Mouse (Mus musculus) macrophage (primary cell): ENCODE data around the gene Muc5b. TPM values are rescaled to one million over a fixed set of nuclear protein-coding genes. Genes with fewer than 3 reads are reported as not detected.
"Not testable (repeated sequence)": the region's sequence is repeated elsewhere in the genome, so short reads cannot be mapped to it uniquely, and the experiment has no call there.

Source experiments
- H3K27ac ChIP-seq: fragments of 350-480 bp; formaldehyde crosslinking; 2 replicates; pipeline ENCODE4 v1.9.0; 2021
- H3K36me3 ChIP-seq: fragments of 350-480 bp; formaldehyde crosslinking; 2 replicates; pipeline ENCODE4 v1.9.0; 2021; ENCODE audit errors: inconsistent target
- H3K4me3 ChIP-seq: fragments of 350-480 bp; formaldehyde crosslinking; 2 replicates; pipeline ENCODE4 v1.9.0; 2021; ENCODE audit errors: inconsistent target
- H3K79me2 ChIP-seq: fragments of 350-480 bp; formaldehyde crosslinking; 2 replicates; pipeline ENCODE4 v1.9.0; 2021; ENCODE audit errors: inconsistent target
- WGBS: methylation state at CpG from one replicate; pipeline ENCODE4 v1.1.7; 2026; ENCODE audit warnings: inconsistent platforms; ENCODE audit not compliant: missing documents; 5-methylcytosine and 5-hydroxymethylcytosine counted together
- polyA plus RNA-seq: library from polyadenylated mRNA; stranded (reverse); fragments of 250-400 nt; gene quantifications from 3 replicates; pipeline ENCODE4 v1.2.4, GENCODE M21; 2018; ENCODE audit warnings: inconsistent platforms
- total RNA-seq, 78 experiments: library from RNA; depleted of rRNA; stranded (reverse); fragments of 250-400 nt; gene quantifications; 1 replicate in 9 of 78; 2 replicates in 24 of 78; 3 replicates in 43 of 78; 4 replicates in 2 of 78; pipeline ENCODE4 v1.2.4; 2018; ENCODE audit warnings: inconsistent platforms in 56 of 78

The Muc5b gene
- total RNA-seq (2018; cell fraction: chromatin; rRNA removed) = under 1 TPM in 3 of 26 experiments, not detected in 23; 0.04 to 0.07 (median 0.05) TPM
- not detected for total RNA-seq (2018; cell fraction: cytosol; rRNA removed)
- not detected for total RNA-seq (2018; cell fraction: nucleus; rRNA removed)
- polyA plus RNA-seq = not detected in 3 replicates

GRCm38 (mm10) chr7:141838779-141839178 lies at the start of gene Muc5b:
Gene Muc5b, plus strand, starts transcription at chr7:141839070.
- H3K79me2 ChIP-seq = no peaks in the 10 kb centered on the region
- 57% methylated on average over 5 of the region's 5 CpGs for WGBS

GRCm38 (mm10) chr7:141794251-141794650 lies 44.6 kb upstream of the Muc5b start:
- Histone ChIP-seq H3K4me3 (no peak overlapping the region), H3K79me2 (no peaks in the 10 kb centered on the region), H3K36me3 (no peaks in the 10 kb centered on the region), H3K27ac (no peak overlapping the region)
- WGBS = 100% methylated on average over 1 of the region's 1 CpGs

More at GRCm38 (mm10) chr7:141838779-141839178, at the start of gene Muc5b:
- H3K4me3 ChIP-seq = no peak within 1 kb of the TSS
- no peak within 1 kb of the TSS for H3K27ac ChIP-seq
- H3K36me3 ChIP-seq = no peaks in the 10 kb centered on the region

- Histone ChIP-seq H3K4me3 (no peak overlapping the region), H3K36me3 (no peaks in the 10 kb centered on the region), H3K79me2 (no peaks in the 10 kb centered on the region), H3K27ac (no peak overlapping the region)
- 91% methylated on average over 5 of the region's 7 CpGs for WGBS
Measured at GRCm38 (mm10) chr7:141803206-141803605, 35.7 kb upstream of the Muc5b start.

- Histone ChIP-seq H3K36me3 (no peaks in the 10 kb centered on the region), H3K27ac (no peak overlapping the region), H3K4me3 (no peak overlapping the region), H3K79me2 (no peaks in the 10 kb centered on the region)
- 86% methylated on average over 7 of the region's 7 CpGs for WGBS
Measured at GRCm38 (mm10) chr7:141805384-141805783, 33.5 kb upstream of the Muc5b start.

GRCm38 (mm10) chr7:141807823-141808222 lies 31.0 kb upstream of the Muc5b start:
- no CpG with 5 or more reads among the region's 4 CpGs for WGBS
- not testable (repeated sequence) for H3K27ac ChIP-seq

GRCm38 (mm10) chr7:141809933-141810332 lies 28.9 kb upstream of the Muc5b start:
- not testable (repeated sequence) for H3K79me2 ChIP-seq, H3K27ac ChIP-seq, H3K4me3 ChIP-seq, H3K36me3 ChIP-seq
- WGBS = no CpG with 5 or more reads among the region's 4 CpGs

More at GRCm38 (mm10) chr7:141807823-141808222, 31.0 kb upstream of the Muc5b start:
- H3K4me3 ChIP-seq, H3K36me3 ChIP-seq, H3K79me2 ChIP-seq: not testable (repeated sequence)

GRCm38 (mm10) chr7:141813321-141813720 lies 25.5 kb upstream of the Muc5b start:
- WGBS = 79% methylated on average over 4 of the region's 4 CpGs
- Histone ChIP-seq H3K79me2 (no peaks in the 10 kb centered on the region), H3K36me3 (no peaks in the 10 kb centered on the region), H3K4me3 (no peak overlapping the region), H3K27ac (no peak overlapping the region)

- no peak overlapping the region for H3K4me3 ChIP-seq
- 63% methylated on average over 4 of the region's 4 CpGs for WGBS
Measured at GRCm38 (mm10) chr7:141815361-141815760, 23.5 kb upstream of the Muc5b start.

GRCm38 (mm10) chr7:141817355-141818075 lies 21.4 kb upstream of the Muc5b start:
- H3K27ac ChIP-seq = no peak overlapping the region
- WGBS = 86% methylated on average over 11 of the region's 11 CpGs

More at GRCm38 (mm10) chr7:141815361-141815760, 23.5 kb upstream of the Muc5b start:
- Histone ChIP-seq H3K36me3 (no peaks in the 10 kb centered on the region), H3K79me2 (no peaks in the 10 kb centered on the region), H3K27ac (no peak overlapping the region)

GRCm38 (mm10) chr7:141818267-141818666 lies 20.6 kb upstream of the Muc5b start:
- Histone ChIP-seq H3K79me2 (no peaks in the 10 kb centered on the region), H3K27ac (no peak overlapping the region), H3K36me3 (no peaks in the 10 kb centered on the region), H3K4me3 (no peak overlapping the region)
- 84% methylated on average over 3 of the region's 3 CpGs for WGBS

More at GRCm38 (mm10) chr7:141817355-141818075, 21.4 kb upstream of the Muc5b start:
- Histone ChIP-seq H3K79me2 (no peaks in the 10 kb centered on the region), H3K4me3 (no peak overlapping the region), H3K36me3 (no peaks in the 10 kb centered on the region)

GRCm38 (mm10) chr7:141822582-141823261 lies 16.1 kb upstream of the Muc5b start:
- H3K27ac ChIP-seq = no peak overlapping the region
- no peak overlapping the region for H3K4me3 ChIP-seq
- 56% methylated on average over 4 of the region's 4 CpGs for WGBS
- no peaks in the 10 kb centered on the region for H3K36me3 ChIP-seq
- H3K79me2 ChIP-seq = no peaks in the 10 kb centered on the region

- Histone ChIP-seq H3K4me3 (no peak overlapping the region), H3K79me2 (no peaks in the 10 kb centered on the region), H3K36me3 (no peaks in the 10 kb centered on the region), H3K27ac (no peak overlapping the region)
- 85% methylated on average over 6 of the region's 6 CpGs for WGBS
Measured at GRCm38 (mm10) chr7:141823699-141824098, 15.2 kb upstream of the Muc5b start.

- whole genome bisulfite sequencing = 89% methylated on average over 9 of the region's 9 CpGs
- no peaks in the 10 kb centered on the region for H3K36me3 ChIP-seq
- H3K27ac ChIP-seq = no peak overlapping the region
- H3K4me3 ChIP-seq = no peak overlapping the region
- no peaks in the 10 kb centered on the region for H3K79me2 ChIP-seq
Measured at GRCm38 (mm10) chr7:141824398-141824797, 14.5 kb upstream of the Muc5b start.

GRCm38 (mm10) chr7:141835941-141836340 lies 2.9 kb upstream of the Muc5b start:
- H3K36me3 ChIP-seq = no peaks in the 10 kb centered on the region
- no peaks in the 10 kb centered on the region for H3K79me2 ChIP-seq
- H3K4me3 ChIP-seq = no peak overlapping the region
- H3K27ac ChIP-seq = no peak overlapping the region
- WGBS = 26% methylated on average over 7 of the region's 7 CpGs

GRCm38 (mm10) chr7:141836423-141836822 lies 2.4 kb upstream of the Muc5b start:
- Histone ChIP-seq H3K79me2 (no peaks in the 10 kb centered on the region), H3K4me3 (no peak overlapping the region), H3K27ac (no peak overlapping the region), H3K36me3 (no peaks in the 10 kb centered on the region)
- WGBS = 61% methylated on average over 8 of the region's 8 CpGs
